Mouse (Mus musculus): Measurements from ENCODE around the gene Klhl29. TPM values are rescaled to one million over a fixed set of nuclear protein-coding genes. Genes with fewer than 3 reads are reported as not detected.
"Not testable (repeated sequence)": the region's sequence is repeated elsewhere in the genome, so short reads cannot be mapped to it uniquely, and the experiment has no call there.

The Klhl29 gene
- total RNA-seq, 2 experiments from 2014 or later: 6.4 to 8.9 TPM

- peak in 1 of 2 experiments; percentile 38 for DNase-seq (ENCODE audit: low spot score in 2 of 2)
Observed at GRCm38 (mm10) chr12:5359065-5359464, 16.4 kb downstream of the Klhl29 start.

- no peak for DNase-seq (ENCODE audit: low spot score in 2 of 2)
Observed at GRCm38 (mm10) chr12:5358497-5358896, 17.0 kb downstream of the Klhl29 start.

- no peak for DNase-seq (ENCODE audit: low spot score in 2 of 2)
Observed at GRCm38 (mm10) chr12:5353416-5353815, 22.1 kb downstream of the Klhl29 start.

- DNase-seq (ENCODE audit: low spot score in 2 of 2): no peak
Observed at GRCm38 (mm10) chr12:5352771-5353170, 22.7 kb downstream of the Klhl29 start.

- DNase-seq (ENCODE audit: low spot score in 2 of 2): no peak
Observed at GRCm38 (mm10) chr12:5350491-5351285, 24.8 kb downstream of the Klhl29 start.

- DNase-seq (ENCODE audit: low spot score in 2 of 2): no peak
Observed at GRCm38 (mm10) chr12:5345088-5345487, 30.4 kb downstream of the Klhl29 start.

- DNase-seq (ENCODE audit: low spot score in 2 of 2): not testable (repeated sequence)
Observed at GRCm38 (mm10) chr12:5344457-5344856, 31.0 kb downstream of the Klhl29 start.

GRCm38 (mm10) chr12:5340151-5340603, 35.3 kb downstream of the Klhl29 start:
- DNase-seq (ENCODE audit: low spot score in 2 of 2): no peak

- DNase-seq (ENCODE audit: low spot score in 2 of 2): no peak
Observed at GRCm38 (mm10) chr12:5336927-5337712, 38.4 kb downstream of the Klhl29 start.

GRCm38 (mm10) chr12:5336331-5336730, 39.2 kb downstream of the Klhl29 start:
- peak in 1 of 2 experiments; percentile 42 for DNase-seq (ENCODE audit: low spot score in 2 of 2)

- no peak for DNase-seq (ENCODE audit: low spot score in 2 of 2)
Observed at GRCm38 (mm10) chr12:5334956-5335355, 40.5 kb downstream of the Klhl29 start.

GRCm38 (mm10) chr12:5334175-5334574, 41.3 kb downstream of the Klhl29 start:
- DNase-seq (ENCODE audit: low spot score in 2 of 2): no peak

- DNase-seq (ENCODE audit: low spot score in 2 of 2): no peak
Observed at GRCm38 (mm10) chr12:5331810-5332484, 43.5 kb downstream of the Klhl29 start.

GRCm38 (mm10) chr12:5330496-5331070, 44.9 kb downstream of the Klhl29 start:
- no peak for DNase-seq (ENCODE audit: low spot score in 2 of 2)

GRCm38 (mm10) chr12:5322444-5323087, 52.9 kb downstream of the Klhl29 start:
- no peak for DNase-seq (ENCODE audit: low spot score in 2 of 2)

- DNase-seq (ENCODE audit: low spot score in 2 of 2): no peak
Observed at GRCm38 (mm10) chr12:5321017-5321416, 54.5 kb downstream of the Klhl29 start.

GRCm38 (mm10) chr12:5319359-5319973, 56.0 kb downstream of the Klhl29 start:
- no peak for DNase-seq (ENCODE audit: low spot score in 2 of 2)

- DNase-seq (ENCODE audit: low spot score in 2 of 2): no peak
Observed at GRCm38 (mm10) chr12:5316029-5316567, 59.4 kb downstream of the Klhl29 start.

GRCm38 (mm10) chr12:5307923-5308322, 67.6 kb downstream of the Klhl29 start:
- no peak for DNase-seq (ENCODE audit: low spot score in 2 of 2)

GRCm38 (mm10) chr12:5305466-5305865, 70.0 kb downstream of the Klhl29 start:
- DNase-seq (ENCODE audit: low spot score in 2 of 2): no peak

All from gastrocnemius, postnatal 4 days (tissue).